Mouse (Mus musculus): Measurements from ENCODE around the gene Rnf113a1.

DNA sequence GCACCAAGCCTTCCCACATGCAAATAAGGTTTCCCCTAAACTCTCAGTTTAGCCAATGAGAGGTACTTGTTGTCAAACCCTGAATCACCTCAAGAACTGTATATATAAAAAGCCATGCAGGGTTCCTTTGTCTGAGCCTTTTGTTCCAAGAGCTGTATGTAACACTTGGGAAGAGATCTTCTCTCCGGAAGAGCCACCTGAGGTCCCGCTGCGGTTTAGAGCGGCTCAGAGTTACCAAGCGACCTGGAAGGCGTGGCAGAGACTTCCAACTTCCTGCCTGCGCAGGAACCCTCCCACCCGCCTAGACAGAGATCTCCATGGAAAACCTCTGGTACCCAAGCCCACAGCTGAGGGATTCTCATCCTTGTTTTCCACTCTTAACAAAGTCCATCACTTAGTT, 7.6 kb downstream of the Rnf113a1 start:
- TF ChIP-seq POLR2A (IDR thresholded peaks at IDR 0.05; ENCODE audit: insufficient read depth, low read depth, low read length) (no peak), EP300 (IDR thresholded peaks at IDR 0.05; ENCODE audit: insufficient read depth, low read depth, low read length) (no peak), CTCF (IDR thresholded peaks at IDR 0.05) (no peak)
